Mouse (Mus musculus): ENCODE data around the gene Galnt14.

The Galnt14 gene

DNA sequence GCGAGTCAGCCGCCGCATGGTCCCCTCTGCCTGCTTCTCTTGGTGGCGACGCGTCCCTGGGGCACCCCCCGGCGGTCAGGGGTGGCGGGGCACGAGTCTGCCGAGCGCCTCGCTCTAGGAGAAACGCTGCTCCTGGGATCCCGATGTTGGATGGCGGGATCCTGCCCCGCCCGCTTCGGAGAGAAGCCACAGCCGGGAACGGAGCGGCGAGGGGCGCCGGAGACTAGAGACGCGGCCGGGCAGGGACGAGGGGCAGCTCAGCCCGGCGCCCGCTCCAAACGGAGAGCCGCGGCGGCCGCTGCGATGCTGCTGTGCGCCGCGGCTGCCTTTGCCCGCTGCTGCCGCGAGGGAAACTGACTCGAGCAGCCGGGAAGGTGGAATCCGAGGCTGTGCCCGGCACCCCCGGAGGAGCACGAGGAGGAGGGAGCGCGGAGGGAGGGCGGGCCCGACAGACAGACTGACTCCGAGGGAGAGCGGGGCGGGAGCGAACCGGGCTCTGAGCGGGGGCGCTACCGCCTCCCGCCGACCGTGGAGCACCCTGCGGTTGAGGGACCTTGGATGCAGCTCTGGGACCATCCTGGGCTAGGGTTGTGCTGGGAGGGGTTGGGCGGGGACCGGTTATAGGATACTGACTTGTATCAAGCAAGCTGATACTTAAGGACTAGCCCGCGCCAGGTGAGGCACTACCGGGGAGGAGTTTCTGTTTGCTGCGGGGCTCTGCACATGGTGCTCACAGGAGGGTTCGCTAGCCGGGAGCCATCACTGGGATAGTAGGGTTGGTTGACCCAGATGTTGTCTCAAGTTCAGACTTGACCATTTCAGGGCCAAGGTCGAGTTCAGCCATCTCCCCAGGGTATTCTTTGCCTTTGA lies at the start of gene Galnt14:
Galnt14 (minus strand) TSS at position 412 of the 870 bp plus-strand sequence.
- DNase-seq (ENCODE audit: low spot score) = no peak

GRCm38 (mm10) chr17:73743681-73744311 lies 33.5 kb upstream of the Galnt14 start:
- DNase-seq (ENCODE audit: low spot score) = peak; percentile 78

- no peak for DNase-seq (ENCODE audit: low spot score)
Measured at GRCm38 (mm10) chr17:73723885-73724682, 13.8 kb upstream of the Galnt14 start.

DNA sequence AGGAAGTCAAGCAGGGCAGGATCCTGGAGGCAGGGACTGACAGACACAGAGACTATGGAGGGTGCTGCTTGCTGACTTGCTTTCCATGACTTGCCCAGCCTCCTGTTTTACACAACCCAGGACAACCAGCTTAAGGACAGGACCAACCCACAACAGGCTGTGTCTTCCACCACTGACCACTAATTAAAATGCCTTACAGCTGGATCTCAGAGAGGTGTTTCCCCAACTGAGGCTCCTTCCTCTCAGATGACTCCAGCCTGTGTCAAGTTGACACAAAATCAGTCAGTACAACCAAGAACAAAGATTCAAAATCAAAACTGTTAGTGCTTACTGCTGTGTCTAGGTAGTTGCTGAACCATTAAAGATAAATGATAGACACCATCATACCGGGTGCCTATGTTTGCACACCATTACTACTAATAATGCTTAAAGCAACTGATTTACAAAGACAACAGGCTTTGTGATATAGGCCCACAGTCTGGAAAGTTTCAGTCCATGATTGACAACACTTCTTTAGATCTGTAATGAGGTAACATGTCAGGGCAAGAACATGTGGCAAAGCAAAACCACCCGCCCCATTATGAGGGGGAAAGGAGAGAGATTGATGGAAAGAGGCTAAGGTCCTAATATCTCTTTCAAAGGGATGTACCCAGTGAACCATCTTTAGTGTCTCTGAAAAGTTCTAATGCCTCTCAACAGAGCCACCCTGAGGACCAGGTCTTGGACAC lies 8.9 kb upstream of the Galnt14 start:
- no peak for DNase-seq (ENCODE audit: low spot score)

DNA sequence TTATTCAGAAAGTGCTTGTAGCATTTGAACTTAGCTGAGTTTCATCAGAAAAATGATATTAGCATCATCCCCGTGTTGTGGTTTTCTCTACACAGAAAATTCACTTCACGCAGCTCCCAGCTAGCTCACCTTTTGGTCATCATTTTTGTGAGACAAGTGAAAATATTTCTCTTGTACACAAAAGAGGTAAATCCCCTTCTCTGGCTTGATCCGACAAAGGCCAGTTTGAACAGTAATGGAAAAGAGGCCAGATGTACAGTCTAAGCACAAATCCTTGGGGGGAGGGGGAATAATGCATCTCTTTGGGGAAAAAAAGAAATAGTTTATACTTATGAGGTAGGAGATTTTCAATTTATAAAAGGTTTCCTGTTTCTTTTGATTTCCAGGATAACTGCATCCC lies 6.4 kb upstream of the Galnt14 start:
- no peak for DNase-seq (ENCODE audit: low spot score)

DNA sequence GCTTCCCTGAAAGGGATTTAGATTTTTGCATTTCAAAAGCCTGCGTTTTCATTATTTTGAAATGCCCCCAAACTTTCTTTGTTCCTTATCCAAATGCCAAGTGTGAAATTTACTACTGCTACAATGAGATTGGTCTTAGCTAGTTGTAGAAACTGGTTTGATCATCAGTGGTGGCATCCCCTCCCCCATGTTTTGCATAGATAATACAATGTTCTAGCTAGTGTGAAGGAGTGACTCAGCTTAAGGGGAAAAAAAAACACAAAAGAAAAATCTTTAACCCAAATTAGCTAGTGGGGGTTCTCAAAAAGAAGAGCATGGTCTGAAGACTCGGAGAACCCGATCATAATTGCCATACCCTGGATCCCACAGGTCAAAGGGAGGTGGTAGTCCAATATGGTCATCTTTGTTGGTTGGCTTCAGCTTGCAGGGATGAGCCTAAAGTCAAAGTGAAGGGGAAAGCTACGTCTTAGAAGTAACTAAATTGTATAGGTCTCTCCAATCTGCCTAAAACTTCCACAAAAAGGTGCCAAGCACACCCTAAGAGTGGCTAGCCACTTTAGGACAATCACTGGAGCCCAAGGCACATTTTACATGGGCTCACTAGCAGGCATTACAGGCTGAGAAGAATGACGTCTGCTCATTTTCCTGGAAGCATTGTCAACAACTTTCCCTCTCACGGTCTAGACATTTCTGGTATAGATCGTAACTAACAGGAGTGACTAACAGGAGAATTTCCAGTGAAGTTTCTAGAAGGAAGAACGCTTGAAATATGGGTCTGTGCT lies 4.4 kb upstream of the Galnt14 start:
- DNase-seq (ENCODE audit: low spot score) = no peak

DNA sequence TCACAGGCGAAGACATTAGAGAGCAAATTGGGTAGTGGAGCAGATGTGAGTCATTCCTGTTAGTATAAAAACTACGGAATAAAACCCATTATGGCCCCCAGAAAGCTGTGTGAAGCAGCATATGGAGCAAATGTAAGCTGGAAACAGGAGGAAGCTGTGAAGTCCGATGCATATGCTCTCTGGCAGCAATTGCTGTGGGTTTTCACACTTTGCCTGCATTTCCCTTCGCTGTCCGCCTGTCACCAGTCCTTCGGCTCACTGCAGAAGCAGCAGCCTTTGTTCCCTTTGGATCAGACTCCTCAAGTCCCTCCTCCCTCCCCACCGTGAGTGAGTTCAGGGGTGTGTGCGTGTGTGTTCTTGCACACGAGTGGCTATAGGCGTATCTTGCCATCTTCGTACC lies 3.1 kb upstream of the Galnt14 start:
- DNase-seq (ENCODE audit: low spot score) = no peak

DNA sequence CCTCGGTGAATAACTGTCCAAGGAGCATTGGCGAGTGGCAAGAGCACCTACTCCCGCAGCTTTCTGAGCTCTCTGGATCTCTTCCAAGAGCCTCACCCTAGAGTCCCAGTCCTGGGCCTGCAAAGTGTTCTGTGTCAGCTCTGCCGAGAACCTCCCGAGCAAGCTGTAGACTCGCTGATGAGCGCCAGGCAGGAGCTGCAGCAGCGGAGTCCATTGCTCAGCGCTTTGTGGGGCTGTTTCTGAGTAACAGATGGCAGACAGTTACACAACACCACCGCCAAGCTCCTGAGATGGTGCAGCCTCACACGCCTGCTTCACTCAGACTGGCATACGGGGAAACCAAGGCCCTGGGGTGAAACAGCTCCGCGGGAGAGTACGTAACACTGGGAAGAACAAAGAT lies 1.7 kb upstream of the Galnt14 start:
- DNase-seq (ENCODE audit: low spot score) = no peak

DNA sequence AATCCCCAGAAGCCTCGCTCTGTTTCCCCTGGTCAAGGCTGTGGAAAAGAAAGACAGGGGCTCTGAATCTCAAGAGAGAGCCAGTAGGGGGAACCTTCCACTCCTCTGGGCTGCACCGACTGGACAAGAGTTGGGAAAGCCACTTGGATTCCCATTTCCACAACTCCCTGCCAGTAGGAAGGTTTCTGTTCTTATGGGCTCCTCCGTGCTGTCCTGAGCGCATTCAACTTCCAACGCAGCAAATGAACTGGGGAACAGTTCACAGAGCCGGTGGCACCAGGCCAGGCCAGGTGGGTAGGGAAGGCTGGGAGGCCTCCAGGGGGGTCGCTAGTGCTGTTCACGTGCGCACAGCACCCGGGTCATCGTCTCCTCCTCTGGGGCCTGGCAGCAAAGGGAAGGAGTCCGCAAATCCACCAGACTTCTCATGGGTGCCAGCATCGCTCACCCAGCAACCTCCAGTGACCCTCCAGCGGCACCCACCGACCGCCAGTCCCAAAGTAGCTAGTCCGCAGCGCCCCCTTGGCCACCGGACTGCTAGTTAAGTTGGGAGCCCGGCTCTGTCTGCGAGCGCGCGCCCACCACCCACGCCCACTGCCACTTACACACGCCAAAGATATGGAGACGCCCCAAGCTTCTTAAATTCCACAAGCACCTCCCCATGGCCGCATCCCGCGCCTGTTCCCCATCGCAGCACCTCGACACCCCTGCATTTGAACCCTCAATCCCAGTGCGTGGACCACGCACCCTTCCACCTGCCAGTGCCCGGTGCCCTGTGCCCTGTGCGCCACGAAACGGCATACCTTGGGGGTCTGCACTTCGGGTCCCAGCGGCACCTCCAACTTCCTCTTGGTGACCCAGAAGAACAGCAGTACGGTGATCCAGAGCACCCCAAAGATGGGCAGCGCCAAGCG lies 867 bp downstream of the Galnt14 start:
- DNase-seq (ENCODE audit: low spot score) = no peak

- DNase-seq (ENCODE audit: low spot score) = no peak
Measured at GRCm38 (mm10) chr17:73708451-73708850, 1.8 kb downstream of the Galnt14 start.

DNA sequence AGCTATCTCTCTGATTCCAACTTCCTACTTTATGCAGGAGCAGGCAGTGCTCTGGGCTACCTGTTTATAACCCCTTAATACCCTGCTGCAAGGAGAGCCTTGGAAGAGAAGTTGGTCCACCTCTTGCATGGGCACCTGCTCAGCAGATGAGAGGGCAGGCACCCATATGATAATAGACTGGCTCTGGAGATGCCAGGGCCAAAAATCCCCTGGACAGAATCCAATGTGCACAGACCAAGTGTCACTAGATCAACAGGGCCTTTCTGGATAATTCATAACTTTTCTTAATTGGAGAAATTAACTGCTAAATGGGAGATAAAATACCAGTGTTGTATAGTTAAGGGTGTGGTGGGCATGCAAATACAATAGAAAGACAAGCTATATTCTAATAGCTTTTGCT lies 6.7 kb downstream of the Galnt14 start:
- DNase-seq (ENCODE audit: low spot score) = no peak

DNA sequence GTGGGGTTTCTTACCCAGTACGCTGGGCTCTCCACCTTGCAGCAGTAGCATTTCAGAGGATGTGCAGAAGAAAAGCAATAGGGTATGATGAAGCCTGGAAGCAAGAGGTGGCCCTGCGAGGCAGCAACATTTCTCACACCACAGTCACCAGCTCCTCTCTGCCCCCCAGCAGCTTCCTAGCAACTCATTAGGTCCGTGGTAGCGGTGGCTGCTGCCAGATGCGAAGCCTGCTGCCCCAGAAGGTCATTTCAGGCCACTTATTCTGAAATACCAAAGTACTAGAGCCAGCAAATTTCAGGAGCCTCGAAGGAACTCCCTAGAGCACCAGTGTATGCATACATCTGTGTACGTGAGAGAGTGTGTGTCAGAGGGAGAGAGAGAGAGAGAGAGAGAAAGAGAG lies 9.2 kb downstream of the Galnt14 start:
- no peak for DNase-seq (ENCODE audit: low spot score)

DNA sequence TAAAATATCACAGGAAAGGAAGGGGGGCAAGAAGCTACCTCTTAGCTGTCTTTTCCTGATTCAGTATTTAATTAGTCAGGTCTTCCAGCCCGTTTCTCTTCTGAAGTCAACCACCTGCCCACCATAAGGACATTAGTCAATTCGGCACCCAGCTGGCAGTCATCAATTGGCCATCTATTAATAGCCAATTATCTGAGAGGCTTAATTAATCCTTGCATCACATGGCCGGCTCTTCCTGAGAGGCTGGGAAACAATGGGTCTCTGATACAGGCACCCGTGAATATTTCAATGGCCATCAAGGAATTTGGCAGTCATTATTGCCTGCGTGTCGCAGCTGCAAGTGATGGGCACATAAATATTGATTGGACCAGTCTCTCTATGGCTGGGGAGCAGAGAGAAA lies 10.4 kb downstream of the Galnt14 start:
- no peak for DNase-seq (ENCODE audit: low spot score)

- no peak for DNase-seq (ENCODE audit: low spot score)
Measured at GRCm38 (mm10) chr17:73694206-73694952, 15.9 kb downstream of the Galnt14 start.

GRCm38 (mm10) chr17:73688261-73688660 lies 22.0 kb downstream of the Galnt14 start:
- DNase-seq (ENCODE audit: low spot score) = no peak

- DNase-seq (ENCODE audit: low spot score) = no peak
Measured at GRCm38 (mm10) chr17:73686292-73686691, 24.0 kb downstream of the Galnt14 start.

GRCm38 (mm10) chr17:73684746-73685145 lies 25.5 kb downstream of the Galnt14 start:
- no peak for DNase-seq (ENCODE audit: low spot score)

- no peak for DNase-seq (ENCODE audit: low spot score)
Measured at GRCm38 (mm10) chr17:73671921-73672320, 38.3 kb downstream of the Galnt14 start.

GRCm38 (mm10) chr17:73670048-73670447 lies 40.2 kb downstream of the Galnt14 start:
- no peak for DNase-seq (ENCODE audit: low spot score)

Data from layer of hippocampus, adult 9-10 months (tissue).